ENCODE assay signal across 14 mouse cellular contexts in genomic region chr7:133099266-133099665, GRCm38 (mm10). TPM values are rescaled to one million over a fixed set of nuclear protein-coding genes. Genes with fewer than 3 reads are reported as not detected.
DNase-seq lines count a peak whose midpoint lies in the region; ATAC-seq and TF ChIP-seq lines count a peak whose summit lies in the region.
"Had no signal": no experiment of that assay in that cellular context is flagged by ENCODE, and none has a peak within 500 bp of the region (broad histone marks: within the 10 kb centered on the region; RNA-seq: fewer than 3 reads in every experiment).

No protein-coding gene starts in this region.

- no peaks in the 10 kb centered on the region for H3K36me3 ChIP-seq in kidney, adult 2 months (ENCODE audit: control insufficient read depth, insufficient read depth, low read length)
- peaks cover 9% of the 10 kb centered on the region; the same call in 1 of the 2 replicates for H3K36me3 ChIP-seq in kidney, embryonic 14.5 days (ENCODE audit: control insufficient read depth, insufficient read depth, low read length)
- H3K36me3 ChIP-seq in heart, embryonic 15.5 days: peaks cover 3% of the 10 kb centered on the region; the same call in 1 of the 2 replicates
- H3K36me3 ChIP-seq in midbrain, embryonic 15.5 days (replicated peaks): no peaks in the 10 kb centered on the region

- H3K27ac ChIP-seq in kidney, adult 2 months (ENCODE audit: insufficient read depth, low read depth, low read length): peak overlapping the region; percentile 22
- H3K27ac ChIP-seq in kidney, embryonic 14.5 days (ENCODE audit: low read depth, low read length): no peak overlapping the region; the same call in 1 of the 2 replicates
- H3K27ac ChIP-seq in brown adipose tissue, adult 24 weeks (replicated peaks; ENCODE audit: low read depth, low read length): peak overlapping the region; percentile 45
- peak overlapping the region; percentile 73 for H3K27ac ChIP-seq in heart, embryonic 15.5 days
- no peak overlapping the region for H3K27ac ChIP-seq in midbrain, embryonic 15.5 days
- H3K27ac ChIP-seq: limb, embryonic 13.5 days had no signal

- H3K9me3 ChIP-seq in kidney, embryonic 14.5 days (ENCODE audit: control insufficient read depth, low read length): no peaks in the 10 kb centered on the region
- no peaks in the 10 kb centered on the region for H3K9me3 ChIP-seq in heart, embryonic 15.5 days (replicated peaks)
- no peaks in the 10 kb centered on the region for H3K9me3 ChIP-seq in midbrain, embryonic 15.5 days
- H3K9me3 ChIP-seq: limb, embryonic 13.5 days had no signal

- no peak overlapping the region for H3K4me2 ChIP-seq in kidney, embryonic 14.5 days (replicated peaks; ENCODE audit: low read depth, low read length)
- H3K4me2 ChIP-seq in heart, embryonic 15.5 days: peak overlapping the region; percentile 28; the same call in 1 of the 2 replicates
- no peak overlapping the region for H3K4me2 ChIP-seq in midbrain, embryonic 15.5 days
- H3K4me2 ChIP-seq: limb, embryonic 13.5 days had no signal

- H3K4me3 ChIP-seq in kidney, adult 2 months (ENCODE audit: insufficient read depth, low read depth, low read length): no peak overlapping the region
- H3K4me3 ChIP-seq in kidney, embryonic 14.5 days (ENCODE audit: low read length): no peak overlapping the region
- H3K4me3 ChIP-seq in brown adipose tissue, adult 24 weeks (ENCODE audit: insufficient read depth, low read depth, low read length): no peak overlapping the region
- no peak overlapping the region for H3K4me3 ChIP-seq in heart, embryonic 15.5 days
- H3K4me3 ChIP-seq in midbrain, embryonic 15.5 days: no peak overlapping the region
- H3K4me3 ChIP-seq: limb, embryonic 13.5 days had no signal

- peak; percentile 74 for DNase-seq in kidney, adult 2 months
- DNase-seq in lung, postnatal 14 days: peak; percentile 44
- DNase-seq in frontal cortex, postnatal 25 days (ENCODE audit: low spot score in 2 of 2): no peak
- DNase-seq in adrenal gland, postnatal 36 days: no peak
- DNase-seq: adrenal gland, adult 2 months; cerebellum, postnatal 36 days; right cerebral cortex, postnatal 4 days had no signal

- TF ChIP-seq CTCF in kidney, adult 2 months (conservative IDR thresholded peaks at IDR 0.05; ENCODE audit: insufficient read depth, insufficient read length, low read depth, low read length): no peak

- WGBS in kidney, adult 2 months: 13% methylated on average over 4 of the region's 4 CpGs
- 36% methylated on average over 4 of the region's 4 CpGs for WGBS in kidney, embryonic 14.5 days
- 26% methylated on average over 4 of the region's 4 CpGs for WGBS in heart, embryonic 15.5 days
- WGBS in midbrain, embryonic 15.5 days: 47% methylated on average over 4 of the region's 4 CpGs

- no peak for ATAC-seq in kidney, embryonic 14.5 days (ENCODE audit: low FRiP score, low TSS enrichment)
- no peak for ATAC-seq in heart, embryonic 15.5 days (replicated peaks; ENCODE audit: insufficient number of reproducible peaks, insufficient read depth, low FRiP score, low read depth)
- no peak for ATAC-seq in midbrain, embryonic 15.5 days (replicated peaks)

- peaks cover 25% of the 10 kb centered on the region for H3K4me1 ChIP-seq in kidney, adult 2 months (ENCODE audit: control insufficient read depth, insufficient read depth, low read length)
- peaks cover 27% of the 10 kb centered on the region for H3K4me1 ChIP-seq in kidney, embryonic 14.5 days (ENCODE audit: control insufficient read depth, insufficient read depth, low read length)
- H3K4me1 ChIP-seq in brown adipose tissue, adult 24 weeks (ENCODE audit: control insufficient read depth, insufficient read depth, insufficient read length, low read length): peaks cover 26% of the 10 kb centered on the region
- H3K4me1 ChIP-seq in heart, embryonic 15.5 days (replicated peaks): peaks cover 67% of the 10 kb centered on the region
- 0 out of 2 replicates have a peak, but pooled peaks cover 10% of the 10 kb centered on the region for H3K4me1 ChIP-seq in midbrain, embryonic 15.5 days

- TF ChIP-seq POLR2A in kidney, adult 2 months (IDR thresholded peaks at IDR 0.05; ENCODE audit: low read depth, low read length): no peak

- no peaks in the 10 kb centered on the region for H3K27me3 ChIP-seq in kidney, adult 2 months (replicated peaks; ENCODE audit: control insufficient read depth, insufficient read depth, low read length)
- H3K27me3 ChIP-seq in kidney, embryonic 14.5 days (ENCODE audit: control insufficient read depth, insufficient read depth, low read length): no peaks in the 10 kb centered on the region
- no peaks in the 10 kb centered on the region for H3K27me3 ChIP-seq in heart, embryonic 15.5 days
- H3K27me3 ChIP-seq in midbrain, embryonic 15.5 days (replicated peaks): no peaks in the 10 kb centered on the region
- H3K27me3 ChIP-seq: limb, embryonic 13.5 days had no signal

- no peak overlapping the region for H3K9ac ChIP-seq in kidney, embryonic 14.5 days (ENCODE audit: low read depth, low read length)
- H3K9ac ChIP-seq in heart, embryonic 15.5 days: no peak overlapping the region
- H3K9ac ChIP-seq in midbrain, embryonic 15.5 days: no peak overlapping the region
- H3K9ac ChIP-seq: limb, embryonic 13.5 days had no signal

RNA-seq across cellular contexts. Expression of gene Fgfr2, which starts 23.9 kb away (rescaled TPM):
- polyA plus RNA-seq in kidney, adult 2 months (2012; rRNA removed): 14.8 and 15.3 TPM in 2 replicates
- polyA plus RNA-seq in kidney, embryonic 14.5 days (2014; fragmentation: Nextera tagmentation; extraction: Ambion mirVana): 62.8 and 133 TPM in 2 replicates
- polyA plus RNA-seq in brown adipose tissue, adult 24 weeks (2012; ENCODE audit: insufficient read depth, insufficient read length, missing spikeins): 6.1 and 12.0 TPM in 2 replicates
- 17.2 and 32.2 TPM in 2 replicates for polyA plus RNA-seq in heart, embryonic 15.5 days (2015; fragmentation: Nextera tagmentation; extraction: Ambion mirVana)
- polyA plus RNA-seq in midbrain, embryonic 15.5 days (2015; fragmentation: Nextera tagmentation; extraction: Ambion mirVana): 23.3 and 24.2 TPM in 2 replicates
- 100 to 1,000 TPM; 190 to 480 TPM for total RNA-seq in adrenal gland, postnatal 36 days (2021)
- total RNA-seq: granulocyte monocyte progenitor cell, adult 5-6 weeks; megakaryocyte progenitor cell, adult 5-6 weeks had no signal

RNA-seq across cellular contexts. Expression of gene Ctbp2, which starts 24.9 kb away (rescaled TPM):
- polyA plus RNA-seq in kidney, adult 2 months (2012; rRNA removed): 48.6 and 57.5 TPM in 2 replicates
- 132 and 157 TPM in 2 replicates for polyA plus RNA-seq in kidney, embryonic 14.5 days (2014; fragmentation: Nextera tagmentation; extraction: Ambion mirVana)
- 14.9 and 21.0 TPM in 2 replicates for polyA plus RNA-seq in brown adipose tissue, adult 24 weeks (2012; ENCODE audit: insufficient read depth, insufficient read length, missing spikeins)
- polyA plus RNA-seq in heart, embryonic 15.5 days (2015; fragmentation: Nextera tagmentation; extraction: Ambion mirVana): 40.8 and 48.8 TPM in 2 replicates
- polyA plus RNA-seq in midbrain, embryonic 15.5 days (2015; fragmentation: Nextera tagmentation; extraction: Ambion mirVana): 60.2 and 61.1 TPM in 2 replicates
- 10 to 100 TPM; 65.6 to 68.6 TPM for total RNA-seq in adrenal gland, postnatal 36 days (2021)

Comparison
In these comparisons a context has a peak if more than half of its experiments do, and no peak if none do; other contexts are left out.
1. H3K27ac ChIP-seq: peak in kidney, adult 2 months (single experiment), brown adipose tissue, adult 24 weeks (single experiment) and heart, embryonic 15.5 days (single experiment); none in kidney, embryonic 14.5 days (single experiment) and midbrain, embryonic 15.5 days (single experiment).
2. DNase-seq: peak in kidney, adult 2 months (single experiment) and lung, postnatal 14 days (single experiment); none in frontal cortex, postnatal 25 days (0 of 2) and adrenal gland, postnatal 36 days (0 of 2).